11 mouse cellular contexts compared by ENCODE assay signal in the genomic region with DNA sequence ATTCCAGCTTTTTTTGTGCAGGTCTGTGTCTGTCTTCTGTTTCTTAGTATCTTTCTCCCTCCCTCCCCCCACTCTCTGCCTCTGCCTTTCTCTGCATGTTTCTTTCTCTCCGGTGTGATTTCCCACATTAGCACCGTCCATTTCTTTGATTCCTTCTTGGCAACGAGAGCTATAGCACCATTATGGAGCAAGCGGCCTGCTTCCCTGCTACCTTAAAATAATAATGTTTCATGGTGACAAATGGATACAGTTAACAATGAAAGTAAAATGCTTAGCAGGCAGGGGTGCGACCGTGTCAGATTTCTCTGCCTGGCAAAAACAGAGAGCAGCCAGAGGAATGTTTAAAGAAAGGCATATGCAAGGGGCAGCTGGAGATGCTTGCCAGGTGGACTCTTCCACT.
A peak's percentile ranks its signal among the peaks of the same experiment; 100 is the strongest.
DNase-seq lines count a peak whose midpoint lies in the region; ATAC-seq and TF ChIP-seq lines count a peak whose summit lies in the region.
"Had no signal": no experiment of that assay in that cellular context is flagged by ENCODE, and none has a peak within 500 bp of the region (broad histone marks: within the 10 kb centered on the region; RNA-seq: fewer than 3 reads in every experiment).

No protein-coding gene starts in this region.

- TF ChIP-seq EP300 in liver, postnatal 0 days (IDR thresholded peaks at IDR 0.05; ENCODE audit: low read depth) = no peak

- ATAC-seq in lung, embryonic 16.5 days (ENCODE audit: low read depth) = no peak
- ATAC-seq in forebrain, embryonic 11.5 days (replicated peaks; ENCODE audit: low FRiP score) = 0 out of 2 replicates have a peak, but pooled peaks have one; percentile 28
- ATAC-seq in limb, embryonic 11.5 days (ENCODE audit: insufficient number of reproducible peaks, low FRiP score, low TSS enrichment, low read depth) = peak; percentile 16; the same call in 1 of the 2 replicates
- ATAC-seq in neural tube, embryonic 13.5 days (ENCODE audit: low read depth) = peak; percentile 80
- no peak for ATAC-seq in liver, postnatal 0 days

- 16% methylated on average over 6 of the region's 6 CpGs for WGBS in lung, embryonic 16.5 days
- 37% methylated on average over 6 of the region's 6 CpGs for WGBS in lung, adult 2 months
- 26% methylated on average over 6 of the region's 6 CpGs for WGBS in forebrain, embryonic 11.5 days
- 10% methylated on average over 6 of the region's 6 CpGs for WGBS in limb, embryonic 11.5 days
- 8% methylated on average over 6 of the region's 6 CpGs for WGBS in neural tube, embryonic 13.5 days
- 58% methylated on average over 6 of the region's 6 CpGs for WGBS in liver, postnatal 0 days (ENCODE audit: insufficient replicate concordance)

- H3K9me3 ChIP-seq in lung, embryonic 16.5 days (ENCODE audit: control insufficient read depth, low read length) = no peaks in the 10 kb centered on the region
- H3K9me3 ChIP-seq in forebrain, embryonic 11.5 days (ENCODE audit: control insufficient read depth, low read length) = no peaks in the 10 kb centered on the region
- no peaks in the 10 kb centered on the region for H3K9me3 ChIP-seq in limb, embryonic 11.5 days (ENCODE audit: control insufficient read depth, low read length)
- H3K9me3 ChIP-seq in neural tube, embryonic 13.5 days = no peaks in the 10 kb centered on the region
- no peaks in the 10 kb centered on the region for H3K9me3 ChIP-seq in liver, postnatal 0 days (ENCODE audit: low read length)
- H3K9me3 ChIP-seq: G1E; liver, embryonic 15.5 days had no signal

- DNase-seq in lung, adult 2 months = no peak
- no peak for DNase-seq in forebrain, embryonic 11.5 days (ENCODE audit: low spot score)
- DNase-seq in limb, embryonic 11.5 days (ENCODE audit: low spot score) = peak; percentile 65
- DNase-seq in adrenal gland, postnatal 36 days = no peak
- DNase-seq in liver, postnatal 0 days = no peak
- DNase-seq: adrenal gland, postnatal 10 days; kidney, postnatal 4 days had no signal

- no peaks in the 10 kb centered on the region for H3K27me3 ChIP-seq in lung, embryonic 16.5 days (ENCODE audit: control insufficient read depth, insufficient read depth, low read depth, low read length)
- no peaks in the 10 kb centered on the region for H3K27me3 ChIP-seq in forebrain, embryonic 11.5 days (ENCODE audit: control insufficient read depth, insufficient read depth, low read length)
- H3K27me3 ChIP-seq in limb, embryonic 11.5 days (ENCODE audit: control insufficient read depth, insufficient read depth, low read length) = no peaks in the 10 kb centered on the region
- H3K27me3 ChIP-seq in neural tube, embryonic 13.5 days = no peaks in the 10 kb centered on the region
- no peaks in the 10 kb centered on the region for H3K27me3 ChIP-seq in liver, postnatal 0 days (ENCODE audit: insufficient read depth, low read length)
- H3K27me3 ChIP-seq: liver, embryonic 15.5 days had no signal

- H3K4me2 ChIP-seq in lung, embryonic 16.5 days (ENCODE audit: low read depth, low read length) = no peak overlapping the region
- H3K4me2 ChIP-seq in forebrain, embryonic 11.5 days (ENCODE audit: low read depth, low read length, severe bottlenecking) = no peak overlapping the region
- peak overlapping the region; percentile 27 for H3K4me2 ChIP-seq in limb, embryonic 11.5 days (ENCODE audit: low read depth, severe bottlenecking)
- peak overlapping the region; percentile 30 for H3K4me2 ChIP-seq in neural tube, embryonic 13.5 days
- no peak overlapping the region for H3K4me2 ChIP-seq in liver, postnatal 0 days (ENCODE audit: low read depth, low read length)
- H3K4me2 ChIP-seq: liver, embryonic 15.5 days had no signal

- 0 out of 2 replicates have a peak overlapping the region, but pooled peaks have one; percentile 15 for H3K9ac ChIP-seq in lung, embryonic 16.5 days (ENCODE audit: low read length)
- H3K9ac ChIP-seq in forebrain, embryonic 11.5 days (ENCODE audit: low read length) = no peak overlapping the region; the same call in 1 of the 2 replicates
- peak overlapping the region; percentile 17; the same call in 1 of the 2 replicates for H3K9ac ChIP-seq in limb, embryonic 11.5 days (ENCODE audit: low read length)
- peak overlapping the region; percentile 41; the same call in 1 of the 2 replicates for H3K9ac ChIP-seq in neural tube, embryonic 13.5 days
- H3K9ac ChIP-seq in liver, postnatal 0 days (replicated peaks) = no peak overlapping the region
- H3K9ac ChIP-seq: liver, embryonic 15.5 days had no signal

- no peaks in the 10 kb centered on the region for H3K36me3 ChIP-seq in lung, embryonic 16.5 days (ENCODE audit: control insufficient read depth, insufficient read depth, low read length)
- H3K36me3 ChIP-seq in forebrain, embryonic 11.5 days (ENCODE audit: control insufficient read depth, insufficient read depth, low read length) = no peaks in the 10 kb centered on the region
- no peaks in the 10 kb centered on the region for H3K36me3 ChIP-seq in limb, embryonic 11.5 days (ENCODE audit: control insufficient read depth, insufficient read depth, low read length)
- no peaks in the 10 kb centered on the region for H3K36me3 ChIP-seq in neural tube, embryonic 13.5 days
- H3K36me3 ChIP-seq in liver, postnatal 0 days (replicated peaks; ENCODE audit: insufficient read depth, low read length) = no peaks in the 10 kb centered on the region
- H3K36me3 ChIP-seq: G1E; liver, embryonic 15.5 days had no signal

- TF ChIP-seq CTCF in lung, adult 2 months (IDR thresholded peaks at IDR 0.05; ENCODE audit: insufficient read depth, low read length) = no peak
- no peak for TF ChIP-seq CTCF in liver, postnatal 0 days (IDR thresholded peaks at IDR 0.05; ENCODE audit: low read depth)

- H3K4me3 ChIP-seq in lung, embryonic 16.5 days (ENCODE audit: low read length) = no peak overlapping the region
- no peak overlapping the region for H3K4me3 ChIP-seq in lung, adult 2 months (replicated peaks; ENCODE audit: extremely low read depth, low read depth, low read length)
- H3K4me3 ChIP-seq in forebrain, embryonic 11.5 days (ENCODE audit: low read depth, low read length) = no peak overlapping the region
- H3K4me3 ChIP-seq in limb, embryonic 11.5 days (ENCODE audit: low read depth, low read length) = no peak overlapping the region
- H3K4me3 ChIP-seq in neural tube, embryonic 13.5 days = no peak overlapping the region
- no peak overlapping the region for H3K4me3 ChIP-seq in liver, postnatal 0 days (ENCODE audit: low read depth, low read length)
- H3K4me3 ChIP-seq: liver, embryonic 15.5 days had no signal

- TF ChIP-seq POLR2A in lung, adult 2 months (IDR thresholded peaks at IDR 0.05; ENCODE audit: borderline replicate concordance, extremely low read depth, low read depth, low read length) = no peak

- H3K27ac ChIP-seq in lung, embryonic 16.5 days (ENCODE audit: low read length) = no peak overlapping the region
- H3K27ac ChIP-seq in forebrain, embryonic 11.5 days (ENCODE audit: low read depth, low read length) = no peak overlapping the region
- H3K27ac ChIP-seq in limb, embryonic 11.5 days (replicated peaks; ENCODE audit: low read depth, low read length) = peak overlapping the region; percentile 82
- H3K27ac ChIP-seq in neural tube, embryonic 13.5 days (replicated peaks) = peak overlapping the region; percentile 67
- no peak overlapping the region for H3K27ac ChIP-seq in liver, postnatal 0 days (ENCODE audit: low read depth)
- H3K27ac ChIP-seq: liver, embryonic 15.5 days had no signal

- H3K4me1 ChIP-seq in lung, embryonic 16.5 days (replicated peaks; ENCODE audit: control insufficient read depth, insufficient read depth, low read length) = peaks cover 6% of the 10 kb centered on the region
- no peaks in the 10 kb centered on the region for H3K4me1 ChIP-seq in lung, adult 2 months (ENCODE audit: control insufficient read depth, insufficient read depth, low read length)
- H3K4me1 ChIP-seq in forebrain, embryonic 11.5 days (replicated peaks; ENCODE audit: control insufficient read depth, insufficient read depth, low read length) = peaks cover 3% of the 10 kb centered on the region; the same call in 1 of the 2 replicates
- H3K4me1 ChIP-seq in limb, embryonic 11.5 days (ENCODE audit: control insufficient read depth, insufficient read depth, low read length) = peaks cover 15% of the 10 kb centered on the region
- peaks cover 28% of the 10 kb centered on the region for H3K4me1 ChIP-seq in neural tube, embryonic 13.5 days (replicated peaks)
- no peaks in the 10 kb centered on the region for H3K4me1 ChIP-seq in liver, postnatal 0 days (ENCODE audit: insufficient read depth)
- H3K4me1 ChIP-seq: liver, embryonic 15.5 days had no signal

Comparison
In these comparisons a context has a peak if more than half of its experiments do, and no peak if none do; other contexts are left out.
1. ATAC-seq: peak in forebrain, embryonic 11.5 days (single experiment), limb, embryonic 11.5 days (single experiment) and neural tube, embryonic 13.5 days (single experiment); none in lung, embryonic 16.5 days (single experiment) and liver, postnatal 0 days (single experiment).
2. H3K27ac ChIP-seq: peak in limb, embryonic 11.5 days (single experiment) and neural tube, embryonic 13.5 days (single experiment); none in lung, embryonic 16.5 days (single experiment), forebrain, embryonic 11.5 days (single experiment) and liver, postnatal 0 days (single experiment).
3. H3K4me2 ChIP-seq: peak in limb, embryonic 11.5 days (single experiment) and neural tube, embryonic 13.5 days (single experiment); none in lung, embryonic 16.5 days (single experiment), forebrain, embryonic 11.5 days (single experiment) and liver, postnatal 0 days (single experiment).
4. H3K9ac ChIP-seq: peak in lung, embryonic 16.5 days (single experiment), limb, embryonic 11.5 days (single experiment) and neural tube, embryonic 13.5 days (single experiment); none in forebrain, embryonic 11.5 days (single experiment) and liver, postnatal 0 days (single experiment).